Mouse (Mus musculus) cerebellum, adult (tissue): ENCODE data around the gene Evi5.

Experiments
- ATAC-seq: cut with Nextera tagmentation; 2 replicates; pipeline ENCODE4 v1.9.2; 2017; ENCODE audit warnings: mild to moderate bottlenecking, moderate library complexity, mixed read lengths; ENCODE audit not compliant: insufficient number of reproducible peaks, low FRiP score, low TSS enrichment

The Evi5 gene

GRCm38 (mm10) chr5:107822521-107822920 lies 52.4 kb downstream of the Evi5 start:
- no peak for ATAC-seq

- ATAC-seq, result no peak
These were observed 60.3 kb downstream of the Evi5 start for GRCm38 (mm10) chr5:107814651-107815050.

- ATAC-seq, result no peak
These were observed 67.4 kb downstream of the Evi5 start for GRCm38 (mm10) chr5:107807496-107807895.

- no peak for ATAC-seq
These were observed 72.3 kb downstream of the Evi5 start for GRCm38 (mm10) chr5:107802621-107803020.

GRCm38 (mm10) chr5:107801234-107801633 lies 73.7 kb downstream of the Evi5 start:
- no peak for ATAC-seq

GRCm38 (mm10) chr5:107798290-107798689 lies 76.6 kb downstream of the Evi5 start:
- no peak for ATAC-seq

- no peak for ATAC-seq
These were observed 81.0 kb downstream of the Evi5 start for GRCm38 (mm10) chr5:107793927-107794326.

GRCm38 (mm10) chr5:107793258-107793657 lies 81.6 kb downstream of the Evi5 start:
- no peak for ATAC-seq

GRCm38 (mm10) chr5:107792516-107792915 lies 82.4 kb downstream of the Evi5 start:
- ATAC-seq, result no peak

- no peak for ATAC-seq
These were observed 82.9 kb downstream of the Evi5 start for GRCm38 (mm10) chr5:107791966-107792365.

- no peak for ATAC-seq
These were observed 85.4 kb downstream of the Evi5 start for GRCm38 (mm10) chr5:107789492-107789891.

- ATAC-seq, result no peak
These were observed 87.0 kb downstream of the Evi5 start for GRCm38 (mm10) chr5:107787682-107788443.

GRCm38 (mm10) chr5:107782360-107782759 lies 92.5 kb downstream of the Evi5 start:
- ATAC-seq, result no peak

- no peak for ATAC-seq
These were observed 96.1 kb downstream of the Evi5 start for GRCm38 (mm10) chr5:107778763-107779162.

- ATAC-seq, result no peak
These were observed 97.4 kb downstream of the Evi5 start for GRCm38 (mm10) chr5:107777545-107777830.

GRCm38 (mm10) chr5:107776777-107777544 lies 97.9 kb downstream of the Evi5 start:
- no peak for ATAC-seq

- ATAC-seq, result no peak
These were observed 99.0 kb downstream of the Evi5 start for GRCm38 (mm10) chr5:107775875-107776274.

- ATAC-seq, result no peak
These were observed 102.9 kb downstream of the Evi5 start for GRCm38 (mm10) chr5:107772049-107772448.

GRCm38 (mm10) chr5:107768224-107768623 lies 106.7 kb downstream of the Evi5 start:
- ATAC-seq, result no peak

- no peak for ATAC-seq
These were observed 109.0 kb downstream of the Evi5 start for GRCm38 (mm10) chr5:107765946-107766345.

- no peak for ATAC-seq
These were observed 110.4 kb downstream of the Evi5 start for GRCm38 (mm10) chr5:107764486-107764885.

- ATAC-seq, result no peak
These were observed 111.2 kb downstream of the Evi5 start for GRCm38 (mm10) chr5:107763674-107764073.
